Mouse (Mus musculus) B cell, adult (primary cell): ENCODE data around the gene Ppp1r1a. TPM values are rescaled to one million over a fixed set of nuclear protein-coding genes. Genes with fewer than 3 reads are reported as not detected.

Experiments used
- total RNA-seq: library from RNA; stranded (reverse); gene quantifications from 4 replicates; pipeline ENCODE4 v1.2.4, GENCODE M21; 2023; ENCODE audit not compliant: inconsistent age

Gene Ppp1r1a
- total RNA-seq, result not detected in 4 replicates

DNA sequence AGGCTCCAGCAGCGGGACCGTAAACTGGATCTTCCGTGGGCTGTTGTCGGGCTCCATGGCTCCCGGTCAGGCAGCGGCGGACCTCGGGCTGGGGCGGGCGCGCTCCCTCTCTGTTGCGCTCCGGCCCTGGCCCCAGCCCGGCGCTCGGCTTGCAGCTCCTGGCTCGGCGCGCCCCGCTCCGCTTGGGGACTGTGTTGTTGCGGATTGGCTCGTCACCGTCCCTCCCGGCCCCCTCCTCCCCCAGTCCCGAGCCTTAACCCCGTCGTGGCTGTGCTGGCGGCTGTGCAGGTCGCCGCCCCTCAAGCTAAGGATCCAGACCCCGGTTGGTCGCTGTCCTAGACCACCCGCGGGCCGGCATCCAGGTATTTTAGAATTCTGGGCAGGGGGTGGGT is at the start of gene Ppp1r1a:
TSS of gene Ppp1r1a (minus strand) at position 182 of the 392 bp plus-strand sequence.

DNA sequence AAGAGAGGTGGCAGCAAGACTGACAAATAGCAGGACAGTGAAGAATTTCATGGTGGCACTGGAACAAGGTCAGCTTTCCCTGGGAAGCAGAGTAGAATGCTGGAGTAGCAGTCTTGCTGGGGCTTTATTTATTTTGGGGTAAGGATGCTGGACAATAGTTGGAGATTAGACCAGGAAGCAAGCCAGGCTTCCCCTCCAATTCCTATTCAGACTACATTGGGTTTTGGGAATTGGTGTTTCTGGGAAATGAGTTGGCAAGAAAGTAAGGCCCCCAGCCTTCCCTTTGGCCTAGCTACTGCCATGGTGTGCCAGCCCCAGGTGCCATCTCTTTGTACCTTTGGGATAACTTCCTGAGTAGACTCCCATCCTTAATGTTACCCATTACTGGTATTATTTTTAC is 27.2 kb upstream of the Ppp1r1a start, which contains the start of gene Glycam1:
TSS of gene Glycam1 (minus strand) at position 101 of the 400 bp plus-strand sequence.

DNA sequence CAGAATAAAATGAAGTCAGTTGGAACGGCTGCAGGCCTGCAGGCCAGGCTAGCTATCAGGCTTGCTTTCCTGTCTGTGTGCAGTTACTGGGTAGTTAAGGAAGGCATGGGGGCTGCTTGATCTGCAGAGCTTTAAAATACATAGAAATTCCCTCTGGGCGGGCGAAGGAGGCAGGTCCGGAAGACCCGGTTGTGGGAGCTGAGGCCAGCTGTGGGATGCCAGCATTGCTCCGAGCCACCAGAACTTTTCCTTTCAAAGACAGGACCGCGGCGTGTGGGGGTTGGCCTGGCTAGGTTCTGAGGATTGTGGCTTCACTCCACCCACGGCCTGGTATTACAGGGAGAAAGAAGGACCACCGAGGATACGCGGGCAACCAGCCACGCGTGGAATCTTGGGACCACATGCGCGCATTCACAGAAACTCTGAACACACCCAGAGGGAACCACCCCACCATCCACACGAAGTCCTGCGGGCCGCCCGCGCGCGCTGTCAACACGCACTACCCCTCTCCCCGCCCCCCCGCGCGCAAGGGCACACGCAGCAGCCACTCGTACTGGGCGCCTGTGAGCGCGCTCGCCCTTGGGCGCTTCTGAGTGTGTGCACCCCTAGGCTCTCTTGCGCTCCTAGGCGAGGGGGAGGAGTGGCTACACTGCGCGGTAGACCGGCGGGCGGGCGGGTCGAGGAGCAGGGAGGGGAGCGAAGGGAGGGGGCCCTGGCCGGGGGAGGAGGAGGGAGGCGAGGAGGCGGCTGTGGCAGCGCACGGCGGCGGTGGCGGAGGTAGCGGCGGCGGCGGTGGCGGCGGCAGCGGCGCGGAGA is 35.2 kb downstream of the Ppp1r1a start, which contains the start of gene Pde1b:
TSS of gene Pde1b (plus strand) at position 600 of the 816 bp plus-strand sequence.

Other genes starting within 250 kb of the Ppp1r1a start
- not detected in 4 replicates for gene Gpr84, start 227.4 kb downstream of the Ppp1r1a start, total RNA-seq
- gene Zfp385a, start 197.9 kb downstream of the Ppp1r1a start, total RNA-seq, result 14.8 to 23.0 TPM (median 19.6 TPM) in 4 replicates
- gene Itga5, start 171.2 kb downstream of the Ppp1r1a start, total RNA-seq, result 0.12 to 0.48 TPM (median 0.26 TPM) in 4 replicates
- not detected in 4 replicates for gene Gtsf1, start 107.5 kb downstream of the Ppp1r1a start, total RNA-seq
- gene Gtsf2, start 89.5 kb downstream of the Ppp1r1a start, total RNA-seq, result not detected in 4 replicates
- 249 to 261 TPM (median 258 TPM) in 4 replicates for gene Nckap1l, start 84.2 kb downstream of the Ppp1r1a start, total RNA-seq
- gene Pde1b, start 35.0 kb downstream of the Ppp1r1a start, total RNA-seq, result 40.0 to 49.8 TPM (median 48.2 TPM) in 4 replicates
- not detected in 4 replicates for gene Glycam1, start 27.1 kb upstream of the Ppp1r1a start, total RNA-seq
- not detected in 4 replicates for gene Mucl1, start 217.5 kb upstream of the Ppp1r1a start, total RNA-seq